Comparison of ENCODE assay signal across 18 mouse cellular contexts in the genomic region with DNA sequence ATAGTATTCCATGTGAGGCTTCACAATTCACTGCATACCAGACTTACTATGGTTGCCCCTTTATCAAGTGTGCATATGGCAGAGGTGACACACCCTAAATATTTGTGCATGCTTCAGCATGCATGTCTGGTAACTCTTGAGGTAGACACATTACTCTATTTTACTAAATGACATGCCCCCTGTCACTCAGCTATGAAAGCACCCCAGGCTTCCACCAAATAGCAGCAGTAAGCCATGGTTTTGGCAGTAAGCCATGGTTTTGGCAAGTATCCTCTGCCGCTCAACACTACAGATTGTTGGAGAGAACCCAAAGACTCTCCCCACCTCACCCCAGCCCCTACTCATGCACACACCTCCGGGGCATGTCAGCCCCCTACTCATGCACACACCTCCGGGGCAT.
A peak's percentile ranks its signal among the peaks of the same experiment; 100 is the strongest.
DNase-seq lines count a peak whose midpoint lies in the region; ATAC-seq and TF ChIP-seq lines count a peak whose summit lies in the region.
"Had no signal": no experiment of that assay in that cellular context is flagged by ENCODE, and none has a peak within 500 bp of the region (broad histone marks: within the 10 kb centered on the region; RNA-seq: fewer than 3 reads in every experiment).

No protein-coding gene starts in this region.

- peaks cover 22% of the 10 kb centered on the region for H3K4me1 ChIP-seq in forebrain, embryonic 16.5 days (replicated peaks; ENCODE audit: control insufficient read depth, insufficient read depth, low read length)
- H3K4me1 ChIP-seq in forebrain, embryonic 10.5 days = peaks cover 10% of the 10 kb centered on the region
- H3K4me1 ChIP-seq in hindbrain, postnatal 0 days (ENCODE audit: insufficient read depth, low read length) = no peaks in the 10 kb centered on the region
- H3K4me1 ChIP-seq in hindbrain, embryonic 10.5 days (replicated peaks) = peaks cover 10% of the 10 kb centered on the region
- H3K4me1 ChIP-seq: limb, embryonic 12.5 days had no signal

- 0 out of 2 replicates have a peak, but pooled peaks cover 2% of the 10 kb centered on the region for H3K36me3 ChIP-seq in forebrain, embryonic 16.5 days (ENCODE audit: control insufficient read depth, insufficient read depth)
- peaks cover 77% of the 10 kb centered on the region for H3K36me3 ChIP-seq in forebrain, embryonic 10.5 days (replicated peaks)
- H3K36me3 ChIP-seq in hindbrain, postnatal 0 days (ENCODE audit: insufficient read depth, low read length) = peaks cover 32% of the 10 kb centered on the region; the same call in 1 of the 2 replicates
- H3K36me3 ChIP-seq in hindbrain, embryonic 10.5 days = peaks cover 74% of the 10 kb centered on the region

- H3K4me3 ChIP-seq in forebrain, embryonic 16.5 days (replicated peaks; ENCODE audit: low read length) = no peak overlapping the region
- no peak overlapping the region for H3K4me3 ChIP-seq in forebrain, embryonic 10.5 days
- no peak overlapping the region for H3K4me3 ChIP-seq in hindbrain, postnatal 0 days (ENCODE audit: low read length)
- H3K4me3 ChIP-seq in hindbrain, embryonic 10.5 days = no peak overlapping the region
- H3K4me3 ChIP-seq: gastrocnemius, adult 2 months; hindbrain, embryonic 12.5 days; limb, embryonic 12.5 days; lung, embryonic 15.5 days had no signal

- no peak overlapping the region for H3K27ac ChIP-seq in forebrain, embryonic 16.5 days (ENCODE audit: low read length)
- H3K27ac ChIP-seq in forebrain, embryonic 10.5 days = no peak overlapping the region
- H3K27ac ChIP-seq in hindbrain, postnatal 0 days = no peak overlapping the region
- H3K27ac ChIP-seq in hindbrain, embryonic 10.5 days = no peak overlapping the region
- H3K27ac ChIP-seq: gastrocnemius, adult 2 months; hindbrain, embryonic 12.5 days; limb, embryonic 12.5 days; lung, embryonic 15.5 days; stomach, postnatal 0 days had no signal

- H3K4me2 ChIP-seq in forebrain, embryonic 16.5 days (ENCODE audit: low read length) = no peak overlapping the region
- no peak overlapping the region for H3K4me2 ChIP-seq in hindbrain, postnatal 0 days (ENCODE audit: low read depth, low read length)
- H3K4me2 ChIP-seq: hindbrain, embryonic 12.5 days; limb, embryonic 12.5 days; lung, embryonic 15.5 days had no signal

- no peak for TF ChIP-seq CTCF in hindbrain, postnatal 0 days (IDR thresholded peaks at IDR 0.05; ENCODE audit: low read depth)

- H3K27me3 ChIP-seq in forebrain, embryonic 16.5 days (replicated peaks; ENCODE audit: control insufficient read depth, insufficient read depth, low read length) = no peaks in the 10 kb centered on the region
- no peaks in the 10 kb centered on the region for H3K27me3 ChIP-seq in forebrain, embryonic 10.5 days (ENCODE audit: poor library complexity, severe bottlenecking)
- H3K27me3 ChIP-seq in hindbrain, postnatal 0 days (ENCODE audit: insufficient read depth, low read length) = no peaks in the 10 kb centered on the region
- H3K27me3 ChIP-seq in hindbrain, embryonic 10.5 days (ENCODE audit: insufficient read depth, poor library complexity, severe bottlenecking) = no peaks in the 10 kb centered on the region
- H3K27me3 ChIP-seq: hindbrain, embryonic 12.5 days; limb, embryonic 12.5 days; lung, embryonic 15.5 days had no signal

- DNase-seq in forebrain, embryonic 10.5 days (ENCODE audit: extremely low spot score, low spot score) = no peak
- DNase-seq in hindbrain, postnatal 0 days (ENCODE audit: low spot score) = peak; percentile 55
- DNase-seq in hindbrain, embryonic 10.5 days (ENCODE audit: low spot score) = no peak
- peak; percentile 42 for DNase-seq in NIH3T3 (ENCODE audit: low read depth)
- DNase-seq in cerebellum, postnatal 10 days = peak; percentile 65 to 68
- no peak for DNase-seq in gastrocnemius, postnatal 10 days
- DNase-seq: gastrocnemius, adult 2 months; kidney, adult 11 months; kidney, postnatal 14 days; right cerebral cortex, adult 18-20 months; thymus, postnatal 25 days had no signal

- ATAC-seq in forebrain, embryonic 16.5 days = peak; percentile 62
- ATAC-seq in hindbrain, postnatal 0 days = no peak
- no peak for ATAC-seq in erythroid progenitor cell, adult 5-6 weeks (replicated peaks; ENCODE audit: low FRiP score, poor library complexity, severe bottlenecking)
- ATAC-seq: CD4-positive, CD25-positive, alpha-beta regulatory T cell, adult 4 months had no signal

- WGBS in forebrain, embryonic 16.5 days = 35% methylated on average over 3 of the region's 3 CpGs
- 90% methylated on average over 3 of the region's 3 CpGs for WGBS in forebrain, embryonic 10.5 days
- WGBS in hindbrain, postnatal 0 days = 33% methylated on average over 3 of the region's 3 CpGs
- 91% methylated on average over 3 of the region's 3 CpGs for WGBS in hindbrain, embryonic 10.5 days

- no peaks in the 10 kb centered on the region for H3K9me3 ChIP-seq in forebrain, embryonic 16.5 days (ENCODE audit: control insufficient read depth, low read length)
- no peaks in the 10 kb centered on the region for H3K9me3 ChIP-seq in forebrain, embryonic 10.5 days
- no peaks in the 10 kb centered on the region for H3K9me3 ChIP-seq in hindbrain, postnatal 0 days (ENCODE audit: low read length)
- H3K9me3 ChIP-seq in hindbrain, embryonic 10.5 days = no peaks in the 10 kb centered on the region
- H3K9me3 ChIP-seq: hindbrain, embryonic 12.5 days; limb, embryonic 12.5 days; lung, embryonic 15.5 days had no signal

- no peak overlapping the region for H3K9ac ChIP-seq in forebrain, embryonic 16.5 days (replicated peaks; ENCODE audit: low read depth, low read length)
- no peak overlapping the region for H3K9ac ChIP-seq in hindbrain, postnatal 0 days (replicated peaks; ENCODE audit: low read length)
- H3K9ac ChIP-seq: hindbrain, embryonic 12.5 days; limb, embryonic 12.5 days; lung, embryonic 15.5 days had no signal

Comparison
In these comparisons a context has a peak if more than half of its experiments do, and no peak if none do; other contexts are left out.
1. DNase-seq: peak in hindbrain, postnatal 0 days (single experiment), NIH3T3 (single experiment) and cerebellum, postnatal 10 days (2 of 2); none in forebrain, embryonic 10.5 days (single experiment), hindbrain, embryonic 10.5 days (single experiment) and gastrocnemius, postnatal 10 days (single experiment).